Mouse (Mus musculus) adrenal gland, adult 18-20 months (tissue): ENCODE results near the gene Uba52. TPM values are rescaled to one million over a fixed set of nuclear protein-coding genes. Genes with fewer than 3 reads are reported as not detected.

ENCODE experiments used
- DNase-seq, 2 experiments: peaks; one replicate each; pipeline ENCODE4 v3.0.0; 2021 to 2022; ENCODE audit warnings: low spot score in 2 of 2
- long read RNA-seq, 2 experiments: library from polyadenylated mRNA; stranded (forward); transcript quantifications; one replicate each; pipeline ENCODE4 v2.0.0; 2021
- total RNA-seq, 2 experiments: library from RNA; stranded (reverse); gene quantifications; 1 replicate in 1 of 2; 2 replicates in 1 of 2; pipeline ENCODE4 v1.2.3; 2021

Gene Uba52
- 1,000 to 10,000 TPM; 1,449 to 1,570 TPM for total RNA-seq
- long read RNA-seq, experiment 1, transcript Uba52-201 (4 exons, 541 nt) = minor isoform, 21 of 170 reads
- long read RNA-seq, experiment 1, transcript Uba52-203 (4 exons, 711 nt) = major isoform, 127 of 170 reads
- long read RNA-seq, experiment 1, transcript Uba52-205 (4 exons, 705 nt) = minor isoform, 11 of 170 reads
- long read RNA-seq, experiment 1, transcript Uba52-208 (3 exons, 387 nt) = minor isoform, 7 of 170 reads
- long read RNA-seq, experiment 1, partial matches to known transcripts = 0 of 170 reads
- long read RNA-seq, experiment 1, other reads (novel, unspliced or antisense) = 2 of 170 reads
- long read RNA-seq, experiment 2, transcript Uba52-201 (4 exons, 541 nt) = minor isoform, 68 of 691 reads
- long read RNA-seq, experiment 2, transcript Uba52-203 (4 exons, 711 nt) = major isoform, 539 of 691 reads
- long read RNA-seq, experiment 2, transcript Uba52-205 (4 exons, 705 nt) = minor isoform, 44 of 691 reads
- long read RNA-seq, experiment 2, transcript Uba52-207 (4 exons, 697 nt) = minor isoform, 13 of 691 reads
- long read RNA-seq, experiment 2, partial matches to known transcripts = 0 of 691 reads
- long read RNA-seq, experiment 2, other reads (novel, unspliced or antisense) = 19 of 691 reads

DNA sequence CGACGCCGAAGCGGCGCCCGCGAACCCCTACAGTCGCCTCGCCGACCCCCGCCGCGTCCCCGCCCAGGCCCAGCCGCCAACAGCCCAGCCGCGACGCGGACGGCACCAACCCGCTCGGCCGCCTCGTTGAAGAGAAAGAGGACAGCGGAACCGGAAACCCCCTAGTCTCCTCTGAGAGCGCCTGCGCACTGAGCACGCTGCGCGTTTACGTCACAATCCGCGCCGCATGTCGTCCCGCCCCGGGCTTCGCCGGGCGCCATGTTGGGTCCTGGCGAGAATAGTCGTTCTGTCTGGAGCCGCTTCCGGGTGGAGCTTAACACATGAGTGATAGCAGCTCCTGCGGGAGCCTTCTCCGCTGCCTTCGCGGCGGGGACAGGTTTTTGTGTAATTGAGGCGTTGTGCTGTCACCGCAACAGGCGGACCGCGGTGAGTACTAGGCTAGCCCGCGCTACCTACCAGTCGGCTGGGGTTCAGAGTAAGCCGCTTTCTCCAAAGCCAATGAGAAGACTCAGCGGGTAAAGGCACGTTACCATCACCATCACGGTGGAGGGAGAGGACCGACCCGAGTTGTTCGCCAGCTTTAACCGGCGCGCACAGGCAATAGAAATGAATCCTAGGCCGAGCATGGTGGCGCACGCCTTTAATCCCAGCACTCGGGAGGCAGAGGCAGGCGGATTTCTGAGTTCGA is at the start of gene Uba52:
Gene Uba52 (minus strand): TSS at position 574 of the 688 bp plus-strand sequence.
- peak; percentile 95 for DNase-seq

DNA sequence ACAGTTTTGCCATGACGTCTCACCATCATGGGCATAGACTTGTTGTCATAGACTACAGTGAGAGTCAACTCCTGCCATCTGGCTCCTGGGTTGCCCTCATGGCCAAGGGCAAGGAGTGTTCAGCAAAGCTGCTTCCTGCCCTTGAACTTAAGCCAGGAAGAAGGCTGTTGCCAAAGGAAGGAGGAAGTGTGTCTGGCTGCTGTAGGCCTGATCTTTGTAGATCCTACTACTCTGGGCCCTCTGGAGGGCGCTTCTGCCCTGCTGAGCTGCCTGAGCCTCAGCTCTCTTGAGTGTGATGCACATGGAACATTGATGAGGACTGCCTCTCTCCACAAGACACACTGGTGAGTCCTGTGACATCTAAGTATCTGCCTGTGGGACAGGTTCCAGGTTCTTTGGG is 49.5 kb upstream of the Uba52 start:
- peak in 1 of 2 experiments; percentile 48 for DNase-seq

DNA sequence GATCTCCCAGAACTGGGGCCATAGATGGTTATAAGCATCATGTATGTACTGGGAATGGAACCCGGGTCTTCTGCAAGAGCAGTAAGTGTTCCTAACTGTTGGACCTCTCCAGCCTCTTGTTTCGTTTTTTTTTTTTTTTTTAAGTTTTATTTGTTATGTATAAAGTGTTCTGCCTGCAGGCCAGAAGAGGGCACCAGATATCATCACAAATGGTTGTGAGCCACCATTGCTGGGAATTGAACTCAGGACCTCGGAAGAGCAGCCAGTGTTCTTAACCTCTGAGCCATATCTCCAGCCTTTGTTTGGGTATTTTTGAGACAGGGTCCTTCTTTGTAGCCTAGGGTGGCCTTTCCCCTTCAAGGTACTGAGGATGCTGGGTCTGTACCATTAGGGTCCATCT is 48.4 kb upstream of the Uba52 start:
- no peak for DNase-seq

DNA sequence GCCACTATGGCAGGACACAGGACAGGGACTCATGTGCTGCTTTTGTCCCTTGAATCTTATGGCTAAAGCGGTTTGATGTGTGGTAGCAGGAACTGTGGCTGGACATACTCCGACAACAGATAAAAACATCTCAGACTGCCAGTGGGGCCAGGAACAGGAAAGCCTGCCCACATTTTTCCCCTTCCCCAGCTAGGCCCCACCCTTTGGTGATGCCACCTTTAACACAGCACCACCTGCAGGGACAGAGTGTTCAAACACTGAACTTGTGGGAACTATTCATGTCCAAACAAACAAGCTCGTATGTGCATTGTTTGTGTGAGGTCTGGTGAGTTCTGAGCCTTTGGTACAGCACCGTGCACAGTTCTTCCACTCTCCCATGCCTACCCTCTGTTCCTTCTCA is 47.7 kb upstream of the Uba52 start:
- no peak for DNase-seq

DNA sequence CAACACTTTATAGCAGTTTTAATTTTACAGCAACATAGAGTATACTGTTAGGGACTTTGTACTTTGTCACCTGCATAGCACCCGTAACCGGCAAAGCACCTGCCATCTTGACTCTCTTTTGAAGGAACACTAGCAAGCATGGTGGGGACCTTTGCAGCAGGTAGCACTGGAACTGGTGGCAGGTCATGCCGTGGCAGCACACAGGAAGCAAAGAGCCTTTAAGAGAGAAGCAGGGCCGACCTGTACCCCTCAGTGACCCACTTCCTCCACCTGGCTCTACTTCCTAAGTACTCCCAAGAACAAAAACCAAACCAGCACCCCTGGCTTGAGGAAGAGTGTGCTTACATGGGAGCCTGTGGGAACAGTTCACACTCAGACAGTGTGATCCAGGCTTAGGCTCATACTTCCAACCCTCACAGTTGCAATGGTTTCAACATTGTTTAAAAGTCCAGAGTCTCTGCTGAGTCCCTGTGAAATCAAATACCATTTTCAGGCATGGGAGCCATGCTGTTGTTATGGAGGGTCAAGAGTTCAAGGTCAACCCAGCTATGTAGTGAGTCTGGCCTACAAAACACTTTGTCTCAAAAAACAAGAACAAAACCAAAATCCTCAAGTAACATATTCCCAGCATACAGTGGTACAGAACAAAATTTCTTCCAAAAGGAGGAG is 44.6 kb upstream of the Uba52 start:
- DNase-seq = no peak

DNA sequence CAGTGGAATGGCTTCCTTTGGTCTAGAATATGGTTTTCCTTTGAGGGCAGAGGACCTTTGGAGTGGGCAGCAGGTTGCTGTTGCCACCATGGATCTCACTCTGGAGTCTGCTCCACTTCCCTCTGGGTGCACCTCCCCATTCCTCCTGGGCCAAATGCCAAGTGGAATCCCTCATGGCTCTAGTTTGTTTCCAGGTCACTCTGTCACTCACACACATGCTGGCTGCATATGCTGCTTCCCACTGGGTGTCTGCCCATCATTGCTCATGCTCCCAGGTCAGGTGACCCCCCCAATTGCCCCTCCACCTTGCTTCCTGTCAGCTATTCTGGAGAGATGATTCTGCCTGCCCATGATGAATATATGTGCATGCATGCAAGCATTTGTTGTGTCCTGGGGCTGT is 43.1 kb upstream of the Uba52 start:
- peak in 1 of 2 experiments; percentile 45 for DNase-seq

DNA sequence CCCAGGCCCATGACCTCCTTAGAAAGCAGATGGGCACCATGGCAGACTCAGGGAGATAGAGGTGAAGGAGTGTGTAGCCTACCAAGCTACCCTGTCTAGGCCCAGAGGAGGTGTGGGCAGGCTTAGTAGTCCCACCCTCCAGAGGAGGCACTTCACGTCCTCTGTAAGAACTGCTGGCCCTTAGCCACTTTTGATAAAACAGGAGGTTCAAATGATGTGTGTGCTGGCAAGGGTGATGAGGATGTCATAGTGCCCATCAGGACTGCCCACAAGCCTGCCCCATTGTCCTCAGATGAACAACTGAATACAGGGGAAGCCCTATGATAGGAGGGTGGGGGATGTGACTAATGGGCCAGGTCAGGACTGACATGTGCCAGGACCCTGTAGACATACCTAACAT is 42.2 kb upstream of the Uba52 start:
- DNase-seq = no peak

DNA sequence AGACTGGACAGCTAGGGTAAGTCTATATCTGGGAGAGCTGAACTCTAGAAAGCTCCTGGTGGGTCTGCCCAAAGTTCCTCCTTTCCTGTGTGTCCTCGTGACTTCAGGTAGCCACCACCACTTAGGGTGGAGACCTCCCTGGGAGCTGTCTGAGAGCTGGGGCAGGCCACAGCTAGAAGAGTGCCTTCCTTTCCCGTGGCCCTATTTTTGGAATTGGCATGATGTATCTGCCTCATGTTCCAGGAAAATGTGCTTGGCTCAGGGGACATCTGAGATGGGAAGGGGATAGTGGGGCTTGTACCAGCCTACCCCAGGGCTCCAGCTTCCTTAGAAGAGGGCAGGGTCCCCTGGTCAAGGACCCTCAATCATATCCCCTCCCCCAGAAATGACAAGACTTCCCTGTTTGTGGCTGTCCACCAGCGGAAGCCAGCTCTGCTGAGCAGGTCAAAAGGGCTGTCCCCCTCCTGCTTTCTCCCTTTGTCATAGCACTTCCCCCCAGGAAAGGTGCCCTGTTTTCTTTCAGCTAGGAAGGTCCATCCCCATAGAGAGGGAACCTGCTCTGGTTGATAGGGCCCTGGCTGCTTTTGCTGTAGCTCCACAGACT is 41.1 kb upstream of the Uba52 start:
- DNase-seq = no peak

DNA sequence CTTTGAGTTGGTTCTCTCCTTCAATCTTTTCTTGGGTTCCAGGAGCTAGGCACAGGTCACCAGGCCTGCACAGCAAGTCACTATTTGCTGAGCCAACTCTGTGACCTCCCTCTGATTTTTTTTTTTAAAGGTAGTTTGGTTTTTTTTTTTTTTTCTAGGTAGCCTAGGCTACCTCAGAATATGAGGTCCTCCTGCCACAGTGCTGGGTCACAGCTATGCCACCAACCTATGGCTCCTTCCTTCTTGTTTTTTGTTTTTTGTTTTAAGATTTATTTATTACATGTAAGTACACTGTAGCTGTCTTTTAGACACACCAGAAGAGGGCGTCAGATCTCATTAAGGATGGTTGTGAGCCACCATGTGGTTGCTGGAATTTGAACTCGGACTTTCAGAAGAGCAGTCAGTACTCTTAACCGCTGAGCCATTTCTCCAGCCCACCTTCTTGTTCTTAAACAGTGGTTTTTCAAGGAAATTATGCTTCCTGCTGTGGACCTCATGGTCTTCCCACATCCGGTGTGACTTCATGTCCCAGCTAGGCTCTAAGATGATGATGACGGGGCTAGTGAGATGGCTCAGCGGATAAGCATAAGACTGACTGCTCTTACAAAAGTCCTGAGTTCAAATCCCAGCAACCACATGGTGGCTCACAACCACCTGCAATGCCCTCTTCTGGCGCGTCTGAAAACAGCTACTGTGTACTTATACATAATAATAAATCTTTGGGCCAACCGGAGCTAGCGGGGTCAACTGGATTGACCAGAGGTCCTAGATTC is 39.0 kb upstream of the Uba52 start:
- DNase-seq = no peak

DNA sequence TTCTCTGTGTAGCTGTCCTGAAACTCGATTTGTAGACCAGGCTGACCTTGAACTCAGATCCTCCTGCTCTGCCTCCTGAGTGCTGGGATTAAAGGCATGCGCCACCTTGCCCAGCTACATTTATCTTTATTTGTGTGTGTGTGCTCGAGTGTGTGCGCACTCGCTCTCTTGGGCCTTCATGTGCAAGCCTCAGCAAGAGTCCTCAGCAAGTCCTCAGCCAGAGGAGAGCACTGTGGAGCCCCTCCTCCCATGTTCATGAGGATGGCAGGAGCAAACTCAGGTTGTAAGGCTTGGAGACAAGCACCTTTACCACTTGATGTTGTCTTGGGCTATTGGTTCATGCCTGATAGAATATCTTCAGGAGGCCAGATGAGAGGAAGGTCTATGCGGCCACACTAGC is 37.2 kb upstream of the Uba52 start:
- DNase-seq = no peak

DNA sequence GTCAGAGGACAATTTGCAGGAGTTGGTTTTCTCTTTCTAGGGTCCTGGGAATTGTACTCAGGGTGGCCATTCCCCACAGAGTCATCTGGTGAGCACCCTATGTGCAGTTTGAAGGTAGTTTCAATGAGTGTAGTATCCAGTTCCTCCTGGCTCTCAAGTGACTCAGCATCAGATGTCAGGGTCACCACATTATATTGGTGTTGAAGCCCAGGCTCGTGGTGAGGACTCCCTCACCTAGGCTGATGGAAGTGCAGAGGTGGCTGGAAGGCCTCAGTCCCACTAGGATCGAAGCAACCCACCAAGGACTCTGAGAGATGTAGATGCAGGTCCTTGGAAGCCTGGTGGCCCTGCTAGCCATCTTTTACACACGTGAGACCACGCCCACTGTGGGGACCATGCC is 35.8 kb upstream of the Uba52 start:
- no peak for DNase-seq

DNA sequence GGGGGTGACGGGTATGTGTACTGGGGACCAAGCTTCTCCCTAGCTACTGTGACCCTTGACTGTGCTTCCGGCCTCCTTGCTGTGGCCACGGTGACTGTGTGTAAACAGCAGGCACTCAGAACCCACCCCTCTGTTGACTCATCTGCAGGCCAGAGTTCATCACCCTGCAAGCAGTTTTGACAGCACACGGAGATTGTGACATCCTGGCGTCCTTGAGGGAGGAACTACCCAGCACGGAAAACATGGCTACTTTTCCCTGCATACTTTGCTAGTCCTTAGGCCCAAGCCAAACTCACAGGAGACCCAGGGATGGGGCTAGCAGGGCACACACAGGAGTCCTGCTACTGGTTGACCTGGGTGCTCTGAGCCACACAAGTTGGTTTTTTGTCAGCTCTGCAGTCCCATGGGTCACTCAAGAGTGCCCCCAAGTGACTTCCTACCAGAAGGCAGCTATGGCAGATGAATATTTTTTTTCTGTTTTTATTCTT is 33.6 kb upstream of the Uba52 start:
- peak; percentile 54 to 64 for DNase-seq

DNA sequence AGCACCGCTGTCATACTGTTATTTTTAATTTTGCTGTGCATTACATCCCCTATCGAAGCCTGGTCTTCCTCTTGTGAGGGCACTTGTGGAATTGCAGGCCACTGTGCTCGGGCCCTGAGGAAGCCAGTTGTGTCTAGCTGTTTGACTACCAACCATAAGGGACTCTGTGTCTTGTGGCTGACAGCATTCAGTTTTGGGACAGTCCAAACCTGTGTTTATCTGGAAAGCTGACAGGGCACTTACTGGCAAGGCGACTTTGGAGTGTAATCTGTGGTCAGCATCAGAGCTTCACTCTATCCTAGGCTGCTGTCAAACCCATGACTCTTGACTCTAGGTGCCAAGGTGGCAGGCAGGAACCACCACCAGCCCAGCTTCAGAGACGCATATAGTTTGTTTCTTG is 30.5 kb upstream of the Uba52 start:
- no peak for DNase-seq

DNA sequence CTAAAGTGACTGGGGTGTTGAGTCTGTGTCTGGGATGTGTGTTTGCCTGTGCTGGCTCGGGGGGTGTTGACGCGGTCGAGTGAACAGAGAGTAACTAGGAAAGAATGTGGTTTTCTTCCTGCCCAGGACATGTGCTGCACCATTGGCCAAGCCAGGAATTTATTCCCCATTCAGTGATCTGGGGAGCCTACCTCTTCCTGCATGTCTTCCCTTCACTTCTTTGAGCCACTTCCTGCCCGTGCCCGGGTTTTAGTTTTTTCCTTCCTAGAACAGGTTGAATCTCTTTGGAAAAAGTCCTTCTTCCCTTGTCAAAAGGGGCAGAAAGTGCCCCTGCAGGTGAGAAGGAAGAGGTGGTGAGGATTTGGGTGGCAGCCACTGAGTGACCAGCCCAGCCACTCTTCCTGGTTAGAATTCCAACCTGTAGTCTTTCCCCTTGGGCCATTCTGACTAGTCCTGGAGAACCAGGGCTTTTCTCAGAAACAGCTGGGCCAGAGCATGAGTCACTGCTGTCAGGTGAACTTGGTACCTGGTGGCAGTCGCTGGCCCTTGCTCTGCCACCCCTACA is 30.0 kb upstream of the Uba52 start:
- no peak for DNase-seq

DNA sequence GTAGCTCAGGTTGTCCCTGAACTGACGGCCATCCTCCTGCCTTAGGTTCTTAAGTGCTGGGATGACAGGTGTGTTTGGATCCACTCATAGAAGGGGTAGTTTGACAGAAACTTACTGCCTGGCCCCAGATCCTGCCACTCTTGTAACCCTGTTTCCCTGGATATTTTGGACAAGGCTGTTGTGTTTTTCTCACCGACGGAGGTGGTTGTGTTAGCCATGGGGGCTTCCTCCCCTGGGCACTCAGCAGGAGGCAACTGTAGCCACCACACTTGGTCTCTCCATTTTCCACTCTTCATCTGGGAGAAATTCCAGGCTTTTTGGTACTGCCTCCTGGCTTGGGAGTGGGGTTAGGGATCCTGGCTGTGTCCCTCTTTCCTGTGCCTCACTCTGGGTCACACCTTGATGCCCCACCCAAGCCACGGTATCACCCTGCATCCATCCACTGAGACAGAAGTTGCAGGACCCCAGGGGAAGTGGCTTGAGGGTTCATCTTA is 29.5 kb upstream of the Uba52 start:
- no peak for DNase-seq

DNA sequence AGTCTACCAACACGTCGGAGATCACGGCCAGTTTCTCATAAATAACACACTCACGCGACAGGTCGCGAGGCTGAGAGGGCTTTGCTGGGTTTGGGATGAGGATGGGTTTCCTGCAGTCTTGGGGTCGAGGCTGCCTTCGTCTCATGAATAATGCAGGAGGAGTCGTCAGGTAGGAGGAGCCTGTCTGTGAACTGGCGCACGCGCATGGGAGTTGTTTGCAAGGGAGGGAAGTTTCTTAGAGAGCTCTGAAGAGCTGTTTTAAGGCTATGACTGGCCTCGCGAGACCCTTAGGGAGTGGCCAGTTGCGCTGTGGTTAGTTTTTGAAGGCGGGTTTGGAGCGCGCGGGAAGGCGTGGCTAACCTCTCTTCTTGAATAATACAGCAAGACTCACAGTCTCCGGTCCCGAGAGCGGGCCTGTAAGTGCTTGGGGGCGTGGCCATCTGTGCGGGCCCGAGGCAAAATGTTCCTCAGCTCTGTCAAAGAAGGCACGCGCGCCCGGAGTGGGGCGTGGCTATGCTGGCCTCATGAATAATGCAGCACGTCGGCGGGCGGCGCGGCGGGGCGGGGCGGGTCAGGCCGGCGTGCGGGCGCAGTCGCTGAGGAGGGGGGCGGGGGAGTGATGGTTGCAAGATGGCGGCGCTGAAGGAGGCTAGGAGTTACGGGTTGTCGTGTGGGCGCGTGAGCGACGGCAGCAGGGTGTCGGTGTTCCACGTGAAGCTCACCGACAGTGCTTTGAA is 28.6 kb upstream of the Uba52 start, which contains the start of gene Ell:
Gene Ell (plus strand): TSS at position 381 of the 737 bp plus-strand sequence.
- DNase-seq = peak; percentile 99

DNA sequence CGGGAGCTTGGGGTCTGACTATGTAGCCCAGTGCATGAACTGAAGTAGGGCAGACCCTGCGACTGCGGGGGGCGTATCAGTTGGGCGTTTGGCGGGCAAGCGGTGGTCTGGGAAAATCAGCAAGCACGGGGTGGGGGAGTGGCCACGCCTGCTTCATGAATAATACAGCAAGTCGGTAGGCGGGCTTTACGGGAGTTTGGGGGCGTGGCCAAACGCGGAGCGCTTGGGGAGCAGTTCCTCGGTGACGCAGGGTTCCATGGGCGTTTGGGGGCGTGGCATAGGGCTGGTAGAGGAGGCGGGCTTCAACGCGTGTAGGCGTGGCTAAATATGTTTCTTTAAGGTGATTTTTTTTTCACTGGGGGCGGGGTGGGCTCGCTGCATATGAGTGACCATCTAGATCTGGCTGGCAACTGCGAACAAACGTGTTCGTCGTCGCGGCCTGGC is 28.1 kb upstream of the Uba52 start:
- DNase-seq = peak; percentile 99

DNA sequence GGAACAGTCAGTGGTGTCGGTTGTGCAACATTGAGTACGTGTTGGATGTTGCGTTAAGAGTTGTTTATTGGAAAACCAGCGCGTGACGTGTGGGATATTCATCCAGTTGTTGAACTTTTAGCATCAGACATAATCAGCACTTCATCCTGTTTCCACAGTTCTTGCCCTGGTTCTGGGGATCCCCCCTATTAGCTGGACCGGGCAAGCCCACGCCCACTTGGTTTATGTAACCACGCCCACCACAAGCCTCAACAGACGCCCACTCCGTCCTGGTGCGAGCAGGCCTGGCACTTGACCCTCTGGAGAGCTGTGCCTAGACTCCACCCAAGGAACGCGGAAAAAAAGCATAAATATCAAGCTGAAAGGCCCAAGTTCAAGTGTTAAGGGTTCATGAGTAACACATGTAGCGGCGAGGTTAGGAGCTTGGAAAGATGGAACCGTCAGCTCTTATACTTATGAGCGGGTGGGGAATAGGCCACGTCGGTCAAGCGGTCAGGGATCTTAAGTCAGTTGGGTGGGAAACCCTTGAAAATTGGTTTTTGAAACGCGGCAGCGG is 27.5 kb upstream of the Uba52 start:
- peak; percentile 55 to 57 for DNase-seq
